8 mouse cellular contexts compared by ENCODE assay signal in genomic region chr3:100189444-100189843, GRCm38 (mm10). TPM values are rescaled to one million over a fixed set of nuclear protein-coding genes. Genes with fewer than 3 reads are reported as not detected.
DNase-seq lines count a peak whose midpoint lies in the region; ATAC-seq lines count a peak whose summit lies in the region.

No protein-coding gene starts in this region.

- 39% methylated on average over 1 of the region's 1 CpGs for WGBS in liver, embryonic 12.5 days (ENCODE audit: insufficient replicate concordance)
- WGBS in midbrain, embryonic 15.5 days, result 43% methylated on average over 1 of the region's 1 CpGs

- no peak overlapping the region for H3K9ac ChIP-seq in liver, embryonic 12.5 days
- no peak overlapping the region for H3K9ac ChIP-seq in midbrain, embryonic 15.5 days

- intact Hi-C loops in left cerebral cortex, postnatal 36 days (cut with DNase I), result loop anchor here (5.0 to 10.0 kb wide), 2 partner anchors 378 to 495 kb away; partner anchors contain the start of gene Man1a2

- H3K4me3 ChIP-seq in liver, embryonic 12.5 days, result no peak overlapping the region
- no peak overlapping the region for H3K4me3 ChIP-seq in midbrain, embryonic 15.5 days

- no peak overlapping the region for H3K27ac ChIP-seq in liver, embryonic 12.5 days
- no peak overlapping the region for H3K27ac ChIP-seq in midbrain, embryonic 15.5 days

- H3K4me1 ChIP-seq in liver, embryonic 12.5 days, result 0 out of 2 replicates have a peak, but pooled peaks cover 6% of the 10 kb centered on the region
- no peaks in the 10 kb centered on the region for H3K4me1 ChIP-seq in midbrain, embryonic 15.5 days

- ATAC-seq in liver, embryonic 12.5 days, result no peak; the same call in 1 of the 2 replicates
- ATAC-seq in midbrain, embryonic 15.5 days (replicated peaks), result peak; percentile 90

- peak; percentile 43 for DNase-seq in liver
- peak; percentile 67 for DNase-seq in cerebellum, adult 18-20 months
- DNase-seq in forelimb bud, embryonic 11.5 days (ENCODE audit: low read depth, low spot score), result peak; percentile 72
- peak; percentile 19 for DNase-seq in kidney, adult 11 months
- DNase-seq in left cerebral cortex, postnatal 36 days (ENCODE audit: low spot score in 2 of 2), result peak; percentile 26 to 65
- peak; percentile 31 for DNase-seq in testis, postnatal 14 days (ENCODE audit: low spot score)

- no peak overlapping the region for H3K4me2 ChIP-seq in liver, embryonic 12.5 days
- H3K4me2 ChIP-seq in midbrain, embryonic 15.5 days, result no peak overlapping the region

- peaks cover 76% of the 10 kb centered on the region for H3K36me3 ChIP-seq in liver, embryonic 12.5 days
- H3K36me3 ChIP-seq in midbrain, embryonic 15.5 days (replicated peaks), result peaks cover 45% of the 10 kb centered on the region

- no peaks in the 10 kb centered on the region for H3K9me3 ChIP-seq in liver, embryonic 12.5 days (replicated peaks)
- H3K9me3 ChIP-seq in midbrain, embryonic 15.5 days, result no peaks in the 10 kb centered on the region

- H3K27me3 ChIP-seq in liver, embryonic 12.5 days (replicated peaks), result no peaks in the 10 kb centered on the region
- no peaks in the 10 kb centered on the region for H3K27me3 ChIP-seq in midbrain, embryonic 15.5 days (replicated peaks)

RNA-seq across cellular contexts. Expression of gene Wdr3, which starts 27.2 kb away (rescaled TPM):
- polyA plus RNA-seq in liver, embryonic 12.5 days (2016; fragmentation: Nextera tagmentation; extraction: Ambion mirVana), result 43.6 and 48.9 TPM in 2 replicates
- 10 to 100 TPM; 17.6 to 22.7 TPM for total RNA-seq in left cerebral cortex, postnatal 36 days (2021)
- 36.6 and 44.3 TPM in 2 replicates for polyA plus RNA-seq in midbrain, embryonic 15.5 days (2015; fragmentation: Nextera tagmentation; extraction: Ambion mirVana)

RNA-seq across cellular contexts. Expression of gene Gdap2, which starts 27.3 kb away (rescaled TPM):
- polyA plus RNA-seq in liver, embryonic 12.5 days (2016; fragmentation: Nextera tagmentation; extraction: Ambion mirVana), result 20.6 and 22.0 TPM in 2 replicates
- total RNA-seq in left cerebral cortex, postnatal 36 days (2021), result 10 to 100 TPM; 35.9 to 36.7 TPM
- polyA plus RNA-seq in midbrain, embryonic 15.5 days (2015; fragmentation: Nextera tagmentation; extraction: Ambion mirVana), result 37.8 and 39.2 TPM in 2 replicates

Comparison
In these comparisons a context has a peak if more than half of its experiments do, and no peak if none do; other contexts are left out.
1. DNase-seq: peak in every context shown above with its lines; median percentile 72 in forelimb bud, embryonic 11.5 days; 67 in cerebellum, adult 18-20 months; 46 in left cerebral cortex, postnatal 36 days; 43 in liver; 31 in testis, postnatal 14 days; 19 in kidney, adult 11 months.